Mouse (Mus musculus) heart, postnatal 4 days (tissue): Measurements from ENCODE around the gene Pitpna. TPM values are rescaled to one million over a fixed set of nuclear protein-coding genes. Genes with fewer than 3 reads are reported as not detected.

Source experiments
- DNase-seq: peaks from one replicate; pipeline ENCODE4 v3.0.0; 2021
- microRNA-seq, 2 experiments: library from miRNA; unstranded; fragments of <30 nt; microRNA quantifications; one replicate each; pipeline ENCODE4 v1.2.0; 2021 to 2022
- total RNA-seq, 2 experiments: library from RNA; stranded (reverse); gene quantifications; 2 replicates each; pipeline ENCODE4 v1.2.3; 2021

The Pitpna gene
- total RNA-seq, 2 experiments from 2014 or later: 150 to 155 TPM

DNA sequence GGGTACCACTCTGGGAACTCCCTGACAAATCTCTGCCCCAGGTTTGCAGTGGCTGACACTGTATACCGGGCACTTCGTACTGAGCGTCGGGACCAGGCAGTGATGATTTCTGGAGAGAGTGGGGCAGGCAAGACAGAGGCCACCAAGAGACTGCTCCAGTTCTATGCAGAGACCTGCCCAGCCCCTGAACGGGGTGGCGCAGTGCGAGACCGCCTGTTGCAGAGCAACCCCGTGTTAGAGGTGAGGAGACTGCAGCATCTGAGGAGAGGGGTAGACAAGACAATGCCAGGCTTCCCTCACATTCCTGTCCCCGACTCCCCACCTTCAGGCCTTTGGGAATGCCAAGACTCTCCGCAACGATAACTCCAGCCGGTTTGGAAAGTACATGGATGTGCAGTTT, 70.4 kb downstream of the Pitpna start:
- DNase-seq: peak; percentile 4

DNA sequence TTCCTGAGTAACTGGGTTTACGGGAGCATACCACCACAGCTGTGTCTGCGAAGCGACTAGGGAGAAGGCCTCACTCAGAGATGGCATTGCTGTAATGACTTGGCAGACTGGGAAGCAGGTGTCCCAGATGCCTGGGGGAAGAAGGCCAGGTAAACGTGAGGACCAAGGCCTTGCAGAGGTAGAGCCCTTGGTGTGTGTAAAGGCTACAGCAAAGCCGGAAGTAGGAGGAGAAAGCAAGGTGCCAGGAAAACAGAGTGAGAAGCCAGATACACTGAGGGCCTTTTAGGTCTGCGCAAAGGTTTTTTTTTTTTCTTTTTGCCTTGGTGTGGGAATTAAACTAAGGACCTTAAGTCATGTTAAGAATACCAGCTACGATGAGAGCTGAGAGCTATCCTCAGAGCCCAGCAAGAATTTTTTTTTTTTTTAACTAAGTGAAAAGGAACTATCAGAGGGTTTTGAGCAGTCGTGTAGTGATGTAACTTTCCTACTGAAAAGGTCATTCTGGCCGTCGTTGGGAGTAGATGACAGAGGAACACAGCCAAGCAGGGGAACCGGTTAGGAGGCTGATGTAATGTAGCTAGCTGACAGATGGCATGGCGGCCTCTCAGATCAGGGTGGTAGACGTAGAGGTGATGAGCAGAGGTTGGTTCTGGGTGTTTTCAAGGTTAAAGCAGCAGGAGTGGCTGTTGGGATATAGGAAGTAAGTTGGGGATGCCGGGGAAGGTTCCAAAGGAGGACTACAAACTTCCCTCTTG, 71.3 kb downstream of the Pitpna start:
- DNase-seq: peak; percentile 17

GRCm38 (mm10) chr11:75660081-75660590, 72.2 kb downstream of the Pitpna start:
- DNase-seq: peak; percentile 5

GRCm38 (mm10) chr11:75660941-75661800, 73.3 kb downstream of the Pitpna start:
- no peak for DNase-seq

GRCm38 (mm10) chr11:75662131-75662530, 74.2 kb downstream of the Pitpna start:
- DNase-seq: no peak

DNA sequence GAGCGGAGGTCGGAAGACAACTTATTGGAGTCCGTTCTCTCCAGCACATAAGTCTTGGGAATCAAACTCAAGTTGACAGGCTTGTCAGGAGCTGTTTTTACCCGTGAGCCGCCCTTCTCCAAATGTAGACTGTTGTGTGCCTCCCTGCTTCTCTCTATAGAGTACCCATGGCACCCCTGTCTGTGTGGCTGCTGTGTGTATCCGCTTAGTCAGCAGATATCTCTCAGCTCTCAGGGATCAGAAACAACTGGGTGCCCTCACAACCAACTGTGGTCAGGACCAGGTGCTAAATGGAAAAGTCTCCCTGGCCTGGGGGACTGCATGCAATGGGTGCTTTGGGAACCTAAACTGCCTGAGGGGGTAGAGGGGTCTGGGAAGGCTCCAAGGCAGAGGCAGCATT, 78.4 kb downstream of the Pitpna start:
- no peak for DNase-seq

DNA sequence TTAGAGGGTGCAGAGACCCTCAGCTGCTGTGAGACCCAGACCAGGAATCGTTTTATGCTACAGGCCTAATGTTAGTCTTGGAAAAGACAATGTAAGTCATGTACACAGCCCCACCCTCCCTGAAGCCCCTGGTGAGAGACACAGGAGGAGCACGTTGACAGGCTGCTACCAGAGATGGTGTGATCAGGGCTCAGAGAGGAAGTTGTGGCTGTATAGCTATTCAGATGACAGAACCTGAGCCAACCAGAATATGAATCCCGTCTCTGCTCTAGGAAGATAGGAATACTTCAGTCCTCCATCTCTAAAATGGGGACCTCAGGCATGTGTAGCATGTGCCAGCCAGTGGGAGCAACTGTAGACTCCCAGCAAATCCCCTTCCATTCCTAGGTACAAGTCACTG, 80.7 kb downstream of the Pitpna start:
- DNase-seq: no peak

- no peak for DNase-seq
Observed at GRCm38 (mm10) chr11:75669176-75669852, 81.4 kb downstream of the Pitpna start.

- peak; percentile 4 for DNase-seq
Observed at GRCm38 (mm10) chr11:75669853-75670200, 81.9 kb downstream of the Pitpna start.

- no peak for DNase-seq
Observed at GRCm38 (mm10) chr11:75671426-75672180, 83.7 kb downstream of the Pitpna start.

DNA sequence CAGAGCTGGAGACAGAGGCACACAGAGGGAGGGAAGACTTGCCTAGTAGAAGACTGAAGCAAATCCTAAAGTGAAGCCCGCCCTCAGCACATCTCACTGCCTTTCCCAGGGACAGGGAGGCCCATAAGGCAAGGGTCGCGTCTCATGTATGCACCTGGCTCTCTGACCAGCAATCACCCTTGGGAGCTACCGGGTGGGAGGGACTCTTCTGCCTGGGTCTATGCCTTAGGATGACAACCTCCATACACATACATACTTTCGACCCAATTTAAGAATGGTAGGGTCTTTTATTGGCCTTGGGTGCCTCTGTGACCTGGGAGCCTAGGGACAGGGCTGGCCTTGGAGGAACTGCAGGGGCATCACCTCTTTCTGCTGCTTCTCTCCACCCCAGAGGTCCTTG, 85.5 kb downstream of the Pitpna start:
- DNase-seq: peak; percentile 6

DNA sequence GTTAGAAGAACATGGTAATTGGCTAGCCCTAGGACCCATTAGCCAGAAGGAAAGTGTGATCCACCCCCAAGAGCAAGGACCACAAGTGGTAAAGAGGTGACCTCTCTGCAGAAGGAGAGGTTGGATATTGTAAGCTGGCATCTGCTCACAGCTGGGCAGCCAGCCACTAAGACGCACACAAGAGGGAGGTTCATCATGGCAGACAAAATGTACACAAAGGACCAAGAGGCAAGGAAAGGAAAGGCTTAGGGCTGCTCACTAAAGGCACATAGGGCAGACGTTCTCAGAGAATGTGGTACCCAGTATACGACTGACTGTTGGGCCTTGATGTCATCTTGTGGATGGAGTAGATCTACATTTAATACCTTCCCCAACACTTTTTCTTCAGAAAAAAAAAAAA, 87.0 kb downstream of the Pitpna start:
- no peak for DNase-seq

GRCm38 (mm10) chr11:75677881-75678746, 90.2 kb downstream of the Pitpna start:
- DNase-seq: peak; percentile 7

Small RNA genes lying within 50 kb of the gene (microRNA-seq; reads per million reads assigned to microRNA genes)
- 0 reads per million in 2 experiments for gene Mir3971

Other genes starting within 250 kb of the Pitpna start
- 100 to 1,000 TPM; 109 to 114 TPM for gene Rpa1, start 239.8 kb upstream of the Pitpna start, total RNA-seq
- gene Smyd4, start 239.7 kb upstream of the Pitpna start, total RNA-seq: 1 to 10 TPM; 6.4 to 8.5 TPM
- gene Serpinf1, start 165.4 kb upstream of the Pitpna start, total RNA-seq: 10 to 100 TPM; 12.7 to 16.9 TPM
- under 1 TPM in 1 of 2 experiments, not detected in 1; 0.11 TPM for gene Serpinf2, start 148.5 kb upstream of the Pitpna start, total RNA-seq
- 1 to 10 TPM; 5.2 to 6.0 TPM for gene Wdr81, start 133.4 kb upstream of the Pitpna start, total RNA-seq
- gene Tlcd2, start 126.4 kb upstream of the Pitpna start, total RNA-seq: 1 to 10 TPM; 6.1 to 6.7 TPM
- gene Prpf8, start 101.3 kb upstream of the Pitpna start, total RNA-seq: 100 to 1,000 TPM; 113 to 115 TPM
- 10 to 100 TPM; 24.5 to 24.7 TPM for gene Rilp, start 78.0 kb upstream of the Pitpna start, total RNA-seq
- 10 to 100 TPM; 14.5 to 15.0 TPM for gene Scarf1, start 74.6 kb upstream of the Pitpna start, total RNA-seq
- gene Slc43a2, start 56.4 kb upstream of the Pitpna start, total RNA-seq: 10 to 100 TPM in 1 of 2 experiments, 1 to 10 TPM in 1; 8.9 to 10.5 TPM
- gene Inpp5k, start 42.9 kb downstream of the Pitpna start, total RNA-seq: 10 to 100 TPM; 23.4 to 26.9 TPM
- gene Myo1c, start 62.4 kb downstream of the Pitpna start, total RNA-seq: 100 to 1,000 TPM; 158 to 160 TPM
- gene Crk, start 91.2 kb downstream of the Pitpna start, total RNA-seq: 100 to 1,000 TPM; 117 to 123 TPM
- 100 to 1,000 TPM; 826 to 885 TPM for gene Ywhae, start 144.8 kb downstream of the Pitpna start, total RNA-seq
- under 1 TPM; 0.33 to 0.47 TPM for gene Doc2b, start 208.0 kb downstream of the Pitpna start, total RNA-seq